In the genomic region with DNA sequence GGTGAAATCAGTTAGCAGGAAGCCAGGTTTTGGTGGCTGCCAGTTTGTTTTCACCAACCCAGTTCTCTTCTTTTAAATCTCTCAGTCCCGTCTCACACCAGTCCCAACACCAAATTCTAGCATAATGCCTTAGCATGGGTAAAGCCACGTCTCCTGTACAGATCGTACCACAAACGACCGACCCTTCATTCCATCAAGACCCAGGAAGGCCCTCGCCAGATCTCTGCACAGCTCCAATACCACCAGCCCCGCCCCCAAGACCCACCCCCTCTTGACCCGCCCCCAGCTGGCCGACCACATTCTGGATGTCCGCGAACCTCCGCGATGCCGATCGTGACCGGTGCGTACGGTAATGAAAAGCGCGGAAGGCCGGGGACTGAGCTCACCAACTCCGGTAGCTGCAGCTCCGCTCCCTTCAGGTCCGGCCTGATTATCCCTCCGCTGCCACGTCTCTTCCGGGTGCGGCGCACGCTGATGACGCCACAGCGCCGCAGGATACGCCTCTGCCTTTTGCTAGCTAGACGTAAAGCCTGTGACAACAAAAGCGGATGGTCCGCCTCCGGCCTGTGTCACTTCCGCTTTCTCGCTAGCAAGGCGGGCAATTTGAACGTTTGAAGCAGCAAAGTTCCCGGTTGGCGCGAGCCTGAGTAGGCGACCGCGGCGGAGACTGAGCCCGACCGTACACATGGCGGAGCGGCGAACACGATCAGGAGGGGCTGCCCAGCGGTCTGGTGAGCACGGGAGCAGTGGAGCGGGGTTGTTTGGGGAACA, we compare ENCODE assay signal across 8 mouse cellular contexts. TPM values are rescaled to one million over a fixed set of nuclear protein-coding genes. Genes with fewer than 3 reads are reported as not detected.
DNase-seq lines count a peak whose midpoint lies in the region; ATAC-seq lines count a peak whose summit lies in the region.

TSS of gene Zfpl1 (minus strand) at position 479 of the 771 bp plus-strand sequence.
TSS of gene Cdca5 (plus strand) at position 506 of the 771 bp plus-strand sequence.

- H3K4me1 ChIP-seq in intestine, embryonic 14.5 days (replicated peaks; ENCODE audit: control insufficient read depth, insufficient read depth, low read length): peaks cover 16% of the 10 kb centered on the region

- H3K4me2 ChIP-seq in intestine, embryonic 14.5 days (ENCODE audit: low read length): peak within 1 kb of the TSS; percentile 93

- DNase-seq in adrenal gland, adult (ENCODE audit: inconsistent age in 2 of 2, low spot score in 1 of 2): peak; percentile 96 to 98
- peak; percentile 99 for DNase-seq in embryo, embryonic 10.5 days (ENCODE audit: low spot score)
- peak; percentile 93 for DNase-seq in gastrocnemius, postnatal 14 days
- peak; percentile 98 for DNase-seq in intestine, embryonic 14.5 days (ENCODE audit: low spot score)
- peak; percentile 98 for DNase-seq in left cerebral cortex, postnatal 14 days (ENCODE audit: low spot score in 2 of 2)
- peak; percentile 100 for DNase-seq in mesoderm, embryonic 11.5 days (ENCODE audit: low read depth, low spot score)
- peak; percentile 97 for DNase-seq in right cerebral cortex, postnatal 36 days (ENCODE audit: low spot score in 2 of 2)
- DNase-seq in yolk sac, embryonic 10.5 days (ENCODE audit: low spot score): peak; percentile 95

- peak within 1 kb of the TSS; percentile 62 for H3K4me3 ChIP-seq in intestine, embryonic 14.5 days (ENCODE audit: low read depth, low read length)

- no peaks in the 10 kb centered on the region for H3K9me3 ChIP-seq in intestine, embryonic 14.5 days (ENCODE audit: control insufficient read depth, low read length)

- peak; percentile 90 for ATAC-seq in intestine, embryonic 14.5 days (replicated peaks; ENCODE audit: low FRiP score, low TSS enrichment, low read depth)

- intact Hi-C loops in gastrocnemius, postnatal 14 days (cut with DNase I; ENCODE audit: low total_unique reads): no loop called here
- intact Hi-C loops in left cerebral cortex, postnatal 14 days (cut with DNase I): loop anchor here (2.0 to 10.0 kb wide), 2 partner anchors 34 to 250 kb away; partner anchors contain the start of genes Men1 and Sac3d1

- no peaks in the 10 kb centered on the region for H3K27me3 ChIP-seq in intestine, embryonic 14.5 days (replicated peaks; ENCODE audit: control insufficient read depth, insufficient read depth, low read length)

- H3K36me3 ChIP-seq in intestine, embryonic 14.5 days (ENCODE audit: control insufficient read depth, insufficient read depth, low read length): peaks cover 50% of the 10 kb centered on the region

- WGBS in intestine, embryonic 14.5 days: under 1% methylated on average over 58 of the region's 58 CpGs

- peak within 1 kb of the TSS; percentile 71 for H3K9ac ChIP-seq in intestine, embryonic 14.5 days (ENCODE audit: low read length)

- H3K27ac ChIP-seq in intestine, embryonic 14.5 days (ENCODE audit: low read depth): peak within 1 kb of the TSS; percentile 70

RNA-seq across cellular contexts. Expression of gene Zfpl1, which starts in this region (rescaled TPM):
- total RNA-seq in gastrocnemius, postnatal 14 days (2021): 10 to 100 TPM; 11.9 to 14.6 TPM
- 70.9 and 77.0 TPM in 2 replicates for polyA plus RNA-seq in intestine, embryonic 14.5 days (2014; fragmentation: Nextera tagmentation; extraction: Ambion mirVana)
- 10 to 100 TPM; 32.8 to 35.0 TPM for total RNA-seq in left cerebral cortex, postnatal 14 days (2021)

RNA-seq across cellular contexts. Expression of gene Cdca5, which starts in this region (rescaled TPM):
- total RNA-seq in gastrocnemius, postnatal 14 days (2021): 1 to 10 TPM in 1 of 2 experiments, under 1 TPM in 1; 0.84 to 1.3 TPM
- 43.3 and 44.1 TPM in 2 replicates for polyA plus RNA-seq in intestine, embryonic 14.5 days (2014; fragmentation: Nextera tagmentation; extraction: Ambion mirVana)
- total RNA-seq in left cerebral cortex, postnatal 14 days (2021): under 1 TPM; 0.38 to 0.44 TPM

Comparison
In these comparisons a context has a peak if more than half of its experiments do, and no peak if none do; other contexts are left out.
1. Peak in every context shown above with its lines: DNase-seq, ATAC-seq, H3K4me3 ChIP-seq and H3K27ac ChIP-seq.